Comparison of ENCODE assay signal across 13 mouse cellular contexts in the genomic region with DNA sequence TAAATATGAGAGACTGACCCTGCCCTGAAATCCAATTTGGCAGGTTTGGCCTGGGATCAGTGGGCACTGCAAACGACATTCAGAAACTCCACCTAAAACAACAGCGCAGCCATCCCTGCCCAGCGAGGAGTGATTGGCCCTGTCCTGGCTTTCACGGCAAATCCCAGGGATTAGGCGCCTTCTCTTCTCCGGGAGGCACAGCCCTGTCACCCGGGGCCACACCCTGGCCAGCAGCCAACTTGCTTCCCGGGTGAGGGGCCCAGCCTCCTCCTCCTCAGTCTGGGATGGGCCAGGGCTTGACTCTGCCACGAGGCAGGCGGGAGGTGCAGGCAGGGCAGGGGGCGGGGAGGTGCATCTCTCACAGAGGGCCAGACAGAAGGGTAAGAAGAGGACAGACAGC.
A peak's percentile ranks its signal among the peaks of the same experiment; 100 is the strongest.
DNase-seq lines count a peak whose midpoint lies in the region; ATAC-seq and TF ChIP-seq lines count a peak whose summit lies in the region.
"Had no signal": no experiment of that assay in that cellular context is flagged by ENCODE, and none has a peak within 500 bp of the region (broad histone marks: within the 10 kb centered on the region; RNA-seq: fewer than 3 reads in every experiment).

No protein-coding gene starts in this region.

- no peak for ATAC-seq in hindbrain, embryonic 13.5 days (ENCODE audit: low FRiP score)
- ATAC-seq in midbrain, postnatal 0 days (ENCODE audit: low FRiP score) = no peak
- peak; percentile 35; the same call in 1 of the 2 replicates for ATAC-seq in embryonic facial prominence, embryonic 13.5 days (ENCODE audit: insufficient number of reproducible peaks, insufficient read depth, low FRiP score, low TSS enrichment, low read depth)

- peaks cover 14% of the 10 kb centered on the region; the same call in 1 of the 2 replicates for H3K36me3 ChIP-seq in hindbrain, embryonic 10.5 days
- H3K36me3 ChIP-seq in hindbrain, embryonic 13.5 days = no peaks in the 10 kb centered on the region
- H3K36me3 ChIP-seq in midbrain, embryonic 10.5 days = peaks cover 2% of the 10 kb centered on the region; the same call in 1 of the 2 replicates
- H3K36me3 ChIP-seq in midbrain, postnatal 0 days (ENCODE audit: insufficient read depth, low read length) = no peaks in the 10 kb centered on the region
- peaks cover 33% of the 10 kb centered on the region for H3K36me3 ChIP-seq in embryonic facial prominence, embryonic 13.5 days
- H3K36me3 ChIP-seq: liver, embryonic 13.5 days had no signal

- no peak overlapping the region for H3K4me3 ChIP-seq in hindbrain, embryonic 10.5 days
- no peak overlapping the region for H3K4me3 ChIP-seq in hindbrain, embryonic 13.5 days
- H3K4me3 ChIP-seq in midbrain, embryonic 10.5 days = no peak overlapping the region
- no peak overlapping the region for H3K4me3 ChIP-seq in midbrain, postnatal 0 days (ENCODE audit: low read depth, low read length)
- no peak overlapping the region for H3K4me3 ChIP-seq in embryonic facial prominence, embryonic 13.5 days
- H3K4me3 ChIP-seq: embryonic facial prominence, embryonic 12.5 days; kidney, embryonic 15.5 days; liver, embryonic 13.5 days had no signal

- DNase-seq in hindbrain, embryonic 10.5 days (ENCODE audit: low spot score) = no peak
- no peak for DNase-seq in midbrain, embryonic 10.5 days (ENCODE audit: low spot score)
- DNase-seq in midbrain, postnatal 0 days (ENCODE audit: low spot score) = no peak
- peak; percentile 13 for DNase-seq in retina, postnatal 7 days (ENCODE audit: low read depth, low spot score)
- DNase-seq in layer of hippocampus, adult 9-10 months (ENCODE audit: low spot score) = no peak
- DNase-seq: adrenal gland, postnatal 14 days; cerebellum, adult 18-20 months; liver, embryonic 13.5 days; right cerebral cortex, postnatal 4 days had no signal

- no peaks in the 10 kb centered on the region for H3K27me3 ChIP-seq in hindbrain, embryonic 10.5 days (ENCODE audit: insufficient read depth, poor library complexity, severe bottlenecking)
- no peaks in the 10 kb centered on the region for H3K27me3 ChIP-seq in hindbrain, embryonic 13.5 days
- peaks cover 4% of the 10 kb centered on the region for H3K27me3 ChIP-seq in midbrain, embryonic 10.5 days (ENCODE audit: low read depth, poor library complexity, severe bottlenecking)
- no peaks in the 10 kb centered on the region for H3K27me3 ChIP-seq in midbrain, postnatal 0 days (ENCODE audit: insufficient read depth, low read length)
- H3K27me3 ChIP-seq in embryonic facial prominence, embryonic 13.5 days = no peaks in the 10 kb centered on the region
- H3K27me3 ChIP-seq: embryonic facial prominence, embryonic 12.5 days; kidney, embryonic 15.5 days; liver, embryonic 13.5 days had no signal

- H3K9me3 ChIP-seq in hindbrain, embryonic 10.5 days = no peaks in the 10 kb centered on the region
- H3K9me3 ChIP-seq in hindbrain, embryonic 13.5 days = no peaks in the 10 kb centered on the region
- H3K9me3 ChIP-seq in midbrain, embryonic 10.5 days (replicated peaks) = no peaks in the 10 kb centered on the region
- no peaks in the 10 kb centered on the region for H3K9me3 ChIP-seq in midbrain, postnatal 0 days (ENCODE audit: low read length)
- no peaks in the 10 kb centered on the region for H3K9me3 ChIP-seq in embryonic facial prominence, embryonic 13.5 days
- H3K9me3 ChIP-seq: embryonic facial prominence, embryonic 12.5 days; kidney, embryonic 15.5 days; liver, embryonic 13.5 days had no signal

- WGBS in hindbrain, embryonic 10.5 days = 44% methylated on average over 11 of the region's 11 CpGs
- WGBS in hindbrain, embryonic 13.5 days = 35% methylated on average over 11 of the region's 11 CpGs
- 34% methylated on average over 11 of the region's 11 CpGs for WGBS in midbrain, embryonic 10.5 days
- WGBS in midbrain, postnatal 0 days = 18% methylated on average over 11 of the region's 11 CpGs
- 28% methylated on average over 11 of the region's 11 CpGs for WGBS in embryonic facial prominence, embryonic 13.5 days

- peak overlapping the region; percentile 67 for H3K27ac ChIP-seq in hindbrain, embryonic 10.5 days
- no peak overlapping the region for H3K27ac ChIP-seq in hindbrain, embryonic 13.5 days
- peak overlapping the region; percentile 47; the same call in 1 of the 2 replicates for H3K27ac ChIP-seq in midbrain, embryonic 10.5 days (replicated peaks)
- no peak overlapping the region for H3K27ac ChIP-seq in midbrain, postnatal 0 days (ENCODE audit: low read depth, low read length)
- no peak overlapping the region for H3K27ac ChIP-seq in embryonic facial prominence, embryonic 13.5 days
- H3K27ac ChIP-seq: embryonic facial prominence, embryonic 12.5 days; kidney, embryonic 15.5 days; liver, embryonic 13.5 days had no signal

- H3K4me1 ChIP-seq in hindbrain, embryonic 10.5 days (replicated peaks) = peaks cover 31% of the 10 kb centered on the region
- peaks cover 22% of the 10 kb centered on the region for H3K4me1 ChIP-seq in hindbrain, embryonic 13.5 days (replicated peaks)
- H3K4me1 ChIP-seq in midbrain, embryonic 10.5 days = peaks cover 20% of the 10 kb centered on the region
- no peaks in the 10 kb centered on the region for H3K4me1 ChIP-seq in midbrain, postnatal 0 days (ENCODE audit: insufficient read depth, low read length)
- H3K4me1 ChIP-seq in embryonic facial prominence, embryonic 13.5 days = peaks cover 7% of the 10 kb centered on the region
- H3K4me1 ChIP-seq: liver, embryonic 13.5 days had no signal

- TF ChIP-seq CTCF in midbrain, postnatal 0 days (IDR thresholded peaks at IDR 0.05) = no peak

- H3K4me2 ChIP-seq in hindbrain, embryonic 13.5 days = no peak overlapping the region
- H3K4me2 ChIP-seq in midbrain, postnatal 0 days (ENCODE audit: low read depth, low read length, poor library complexity, severe bottlenecking) = no peak overlapping the region
- 0 out of 2 replicates have a peak overlapping the region, but pooled peaks have one; percentile 7 for H3K4me2 ChIP-seq in embryonic facial prominence, embryonic 13.5 days
- H3K4me2 ChIP-seq: embryonic facial prominence, embryonic 12.5 days; kidney, embryonic 15.5 days; liver, embryonic 13.5 days had no signal

- H3K9ac ChIP-seq in hindbrain, embryonic 13.5 days = no peak overlapping the region
- no peak overlapping the region for H3K9ac ChIP-seq in midbrain, postnatal 0 days (replicated peaks; ENCODE audit: low read length, poor library complexity, severe bottlenecking)
- no peak overlapping the region for H3K9ac ChIP-seq in embryonic facial prominence, embryonic 13.5 days
- H3K9ac ChIP-seq: embryonic facial prominence, embryonic 12.5 days; kidney, embryonic 15.5 days; liver, embryonic 13.5 days had no signal

Comparison
In these comparisons a context has a peak if more than half of its experiments do, and no peak if none do; other contexts are left out.
1. H3K27ac ChIP-seq: peak in hindbrain, embryonic 10.5 days (single experiment) and midbrain, embryonic 10.5 days (single experiment); none in hindbrain, embryonic 13.5 days (single experiment), midbrain, postnatal 0 days (single experiment) and embryonic facial prominence, embryonic 13.5 days (single experiment).